In genomic region chr10:117149241-117149640, GRCm38 (mm10) we compare ENCODE assay signal across 8 mouse cellular contexts. TPM values are rescaled to one million over a fixed set of nuclear protein-coding genes. Genes with fewer than 3 reads are reported as not detected.
A peak's percentile ranks its signal among the peaks of the same experiment; 100 is the strongest.
DNase-seq lines count a peak whose midpoint lies in the region; ATAC-seq and TF ChIP-seq lines count a peak whose summit lies in the region.

No protein-coding gene starts in this region.

- intact Hi-C loops in heart, adult 2 months (cut with DNase I) = loop anchor here (2.0 to 10.0 kb wide), 6 partner anchors 37 to 197 kb away; partner anchors contain the start of genes Cct2, Rab3ip and Yeats4

- DNase-seq in heart, adult 2 months = no peak
- no peak for DNase-seq in heart, adult 9 months (ENCODE audit: low spot score in 2 of 2)
- peak; percentile 63 for DNase-seq in A20 (ENCODE audit: low read depth, low spot score)
- DNase-seq in forebrain, postnatal 0 days = no peak
- no peak for DNase-seq in liver, embryonic 14.5 days (ENCODE audit: low read depth in 3 of 3, low spot score in 3 of 3)
- DNase-seq in cerebellum, adult 18-20 months = no peak
- no peak for DNase-seq in c-Kit-positive CD71-positive TER-119-positive erythroid progenitor cells, embryonic 14.5 days (ENCODE audit: low spot score)

- no peak for ATAC-seq in forebrain, postnatal 0 days
- no peak for ATAC-seq in liver, embryonic 14.5 days (ENCODE audit: insufficient read depth)
- ATAC-seq in monocyte, adult 5-6 weeks (replicated peaks; ENCODE audit: insufficient number of reproducible peaks, low FRiP score, low TSS enrichment, poor library complexity, severe bottlenecking) = no peak

- no peak overlapping the region; the same call in 1 of the 2 replicates for H3K9ac ChIP-seq in heart, adult 2 months (ENCODE audit: low read depth, low read length)
- no peak overlapping the region for H3K9ac ChIP-seq in forebrain, postnatal 0 days
- H3K9ac ChIP-seq in liver, embryonic 14.5 days (replicated peaks) = peak overlapping the region; percentile 88

- H3K4me1 ChIP-seq in heart, adult 2 months (ENCODE audit: control insufficient read depth, insufficient read depth, low read length) = peaks cover 12% of the 10 kb centered on the region
- peaks cover 10% of the 10 kb centered on the region; the same call in 1 of the 2 replicates for H3K4me1 ChIP-seq in forebrain, postnatal 0 days (ENCODE audit: insufficient read depth)
- peaks cover 35 to 43% of the 10 kb centered on the region in 2 experiments for H3K4me1 ChIP-seq in liver, embryonic 14.5 days (replicated peaks; ENCODE audit: control insufficient read depth in 2 of 2, insufficient read depth in 2 of 2, low read length in 1 of 2)

- H3K79me2 ChIP-seq in heart, adult 2 months (replicated peaks; ENCODE audit: control insufficient read depth, insufficient read depth, low read length) = peaks cover 4% of the 10 kb centered on the region; the same call in 1 of the 2 replicates

- no peak for TF ChIP-seq EP300 in heart, adult 2 months (IDR thresholded peaks at IDR 0.05; ENCODE audit: insufficient read depth, low read depth, low read length)
- no peak for TF ChIP-seq EP300 in liver, embryonic 14.5 days (IDR thresholded peaks at IDR 0.05; ENCODE audit: low read depth)

- no peak for TF ChIP-seq CTCF in heart, adult 2 months (IDR thresholded peaks at IDR 0.05)
- TF ChIP-seq CTCF in forebrain, postnatal 0 days (IDR thresholded peaks at IDR 0.05; ENCODE audit: low read depth) = no peak
- no peak for TF ChIP-seq CTCF in liver, embryonic 14.5 days (IDR thresholded peaks at IDR 0.05; ENCODE audit: low read depth)

- H3K27me3 ChIP-seq in heart, adult 2 months (ENCODE audit: control insufficient read depth, insufficient read depth, low read length) = no peaks in the 10 kb centered on the region
- H3K27me3 ChIP-seq in forebrain, postnatal 0 days (ENCODE audit: insufficient read depth, low read length) = peaks cover 7% of the 10 kb centered on the region
- no peaks in the 10 kb centered on the region for H3K27me3 ChIP-seq in liver, embryonic 14.5 days (ENCODE audit: control insufficient read depth, insufficient read depth, low read length)

- peak overlapping the region; percentile 69 for H3K4me2 ChIP-seq in forebrain, postnatal 0 days (ENCODE audit: low read depth)
- peak overlapping the region; percentile 82 for H3K4me2 ChIP-seq in liver, embryonic 14.5 days (ENCODE audit: low read depth)

- WGBS in heart, adult 2 months = 26% methylated on average over 7 of the region's 7 CpGs
- WGBS in forebrain, postnatal 0 days = 13% methylated on average over 7 of the region's 7 CpGs
- WGBS in liver, embryonic 14.5 days (ENCODE audit: insufficient replicate concordance) = 18% methylated on average over 7 of the region's 7 CpGs

- H3K9me3 ChIP-seq in forebrain, postnatal 0 days (ENCODE audit: low read length) = no peaks in the 10 kb centered on the region
- no peaks in the 10 kb centered on the region for H3K9me3 ChIP-seq in liver, embryonic 14.5 days (ENCODE audit: control insufficient read depth, low read length)

- H3K36me3 ChIP-seq in heart, adult 2 months (ENCODE audit: control insufficient read depth, insufficient read depth, low read length) = peaks cover 11% of the 10 kb centered on the region
- no peaks in the 10 kb centered on the region for H3K36me3 ChIP-seq in forebrain, postnatal 0 days (ENCODE audit: insufficient read depth)
- H3K36me3 ChIP-seq in liver, embryonic 14.5 days (replicated peaks; ENCODE audit: control insufficient read depth, insufficient read depth, low read depth) = no peaks in the 10 kb centered on the region

- TF ChIP-seq POLR2A in heart, adult 2 months (IDR thresholded peaks at IDR 0.05; ENCODE audit: insufficient read depth, low read depth, low read length) = no peak

- H3K4me3 ChIP-seq in heart, adult 2 months = peak overlapping the region; percentile 88
- H3K4me3 ChIP-seq in forebrain, postnatal 0 days (ENCODE audit: low read depth, low read length) = peak overlapping the region; percentile 99
- H3K4me3 ChIP-seq in liver, embryonic 14.5 days (ENCODE audit: insufficient read depth in 1 of 2, low read depth in 2 of 2, low read length in 2 of 2) = peak overlapping the region; percentile 84 to 97

- peak overlapping the region; percentile 90 for H3K27ac ChIP-seq in heart, adult 2 months
- no peak overlapping the region for H3K27ac ChIP-seq in forebrain, postnatal 0 days (ENCODE audit: low read depth, low read length)
- H3K27ac ChIP-seq in liver, embryonic 14.5 days = peak overlapping the region; percentile 91

RNA-seq across cellular contexts. Expression of gene Frs2, which starts 0.9 kb away (rescaled TPM):
- 10 to 100 TPM; 14.2 to 17.0 TPM for total RNA-seq in heart, adult 2 months (2021)
- 13.4 and 26.0 TPM in 2 replicates for polyA plus RNA-seq in heart, adult 2 months (2012; rRNA removed)
- total RNA-seq in forebrain, postnatal 0 days (2014; rRNA removed) = 17.0 and 28.7 TPM in 2 replicates
- polyA plus RNA-seq in forebrain, postnatal 0 days (2015; fragmentation: Nextera tagmentation; extraction: Ambion mirVana) = 11.3 and 17.2 TPM in 2 replicates
- polyA plus RNA-seq in liver, embryonic 14.5 days (2012; rRNA removed) = 7.9 and 9.2 TPM in 2 replicates
- polyA plus RNA-seq in liver, embryonic 14.5 days (2014; fragmentation: Nextera tagmentation; extraction: Ambion mirVana) = 8.8 and 11.2 TPM in 2 replicates
- 9.1 to 21.4 TPM (median 12.1 TPM) in 3 replicates for total RNA-seq in monocyte, adult 5-6 weeks (2017)
